Mouse (Mus musculus): Measurements from ENCODE around the gene Psmb5. TPM values are rescaled to one million over a fixed set of nuclear protein-coding genes. Genes with fewer than 3 reads are reported as not detected.
A peak's percentile ranks its signal among the peaks of the same experiment; 100 is the strongest.

Gene Psmb5
- polyA plus RNA-seq, 1 experiment from 2014 or later = 378 TPM

DNA sequence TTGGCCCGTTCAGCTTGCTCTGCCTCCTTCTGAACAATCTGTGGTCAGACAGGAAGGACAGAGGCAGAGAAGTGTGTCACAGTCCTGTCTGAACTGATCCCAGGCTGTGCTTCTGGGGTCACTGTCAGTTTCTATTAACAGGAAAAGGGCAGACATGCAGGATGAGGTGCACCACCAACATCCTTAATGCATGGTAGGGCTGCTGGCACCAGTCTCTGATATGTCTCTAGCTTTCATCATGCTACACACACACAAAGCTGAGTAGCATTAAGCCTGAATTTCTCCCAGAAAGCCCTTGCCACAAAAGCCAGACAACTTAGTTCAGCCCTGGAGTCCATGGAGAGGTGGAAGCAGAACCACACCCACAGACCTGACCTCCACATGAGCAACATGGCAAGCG lies 25.2 kb upstream of the Psmb5 start:
- no peak overlapping the region for H3K4me2 ChIP-seq
- no peak overlapping the region for H3K4me3 ChIP-seq
- no peak for ATAC-seq (ENCODE audit: borderline replicate concordance, extremely low read depth, low FRiP score, low TSS enrichment)
- no peaks in the 10 kb centered on the region for H3K9me3 ChIP-seq
- no peaks in the 10 kb centered on the region for H3K27me3 ChIP-seq
- no peak overlapping the region for H3K27ac ChIP-seq
- H3K36me3 ChIP-seq = peaks cover 58% of the 10 kb centered on the region
- H3K4me1 ChIP-seq = peaks cover 20% of the 10 kb centered on the region
- WGBS = 85% methylated on average over 2 of the region's 2 CpGs
- no peak overlapping the region for H3K9ac ChIP-seq

DNA sequence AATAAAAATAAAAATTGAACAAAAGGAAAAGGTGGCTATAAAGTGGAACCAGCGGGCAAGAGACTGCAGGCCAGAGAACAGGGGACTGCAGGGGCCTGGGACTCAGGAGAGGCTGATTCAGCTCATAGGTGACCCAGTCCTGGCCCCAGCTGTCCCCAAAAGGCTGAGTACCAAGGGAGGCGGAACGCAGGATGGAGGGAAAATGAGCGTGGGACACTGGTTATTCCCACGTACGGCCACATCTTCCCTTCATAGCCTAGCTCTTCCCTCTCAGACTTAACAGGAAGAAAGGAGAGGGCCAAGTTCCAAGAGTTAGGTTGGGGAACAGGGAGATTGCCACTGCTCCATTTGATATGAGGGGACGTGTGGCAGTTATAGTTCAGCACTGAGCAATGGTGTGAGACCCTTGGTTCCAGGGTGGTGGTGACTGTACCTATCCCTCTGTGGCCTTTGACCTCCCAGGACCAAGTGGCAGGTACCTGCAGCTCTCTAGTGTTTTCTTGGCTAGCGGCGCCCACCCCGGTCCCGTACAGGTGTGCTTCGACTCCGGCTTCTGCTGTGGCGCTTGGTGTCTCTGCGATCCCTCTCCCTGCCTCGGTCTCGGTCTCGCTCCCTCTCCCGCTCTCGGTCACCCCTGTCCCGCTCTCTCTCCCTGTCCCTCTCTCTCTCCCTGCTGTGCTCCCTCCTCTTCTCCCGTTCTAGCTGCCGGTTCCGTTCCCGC lies 24.6 kb upstream of the Psmb5 start:
- H3K27me3 ChIP-seq = no peaks in the 10 kb centered on the region
- ATAC-seq (ENCODE audit: borderline replicate concordance, extremely low read depth, low FRiP score, low TSS enrichment) = no peak
- peaks cover 52% of the 10 kb centered on the region for H3K36me3 ChIP-seq
- 79% methylated on average over 25 of the region's 25 CpGs for WGBS
- no peak overlapping the region for H3K9ac ChIP-seq
- H3K27ac ChIP-seq = no peak overlapping the region
- no peak overlapping the region for H3K4me3 ChIP-seq
- H3K4me2 ChIP-seq = no peak overlapping the region
- H3K9me3 ChIP-seq = no peaks in the 10 kb centered on the region
- H3K4me1 ChIP-seq = peaks cover 20% of the 10 kb centered on the region

DNA sequence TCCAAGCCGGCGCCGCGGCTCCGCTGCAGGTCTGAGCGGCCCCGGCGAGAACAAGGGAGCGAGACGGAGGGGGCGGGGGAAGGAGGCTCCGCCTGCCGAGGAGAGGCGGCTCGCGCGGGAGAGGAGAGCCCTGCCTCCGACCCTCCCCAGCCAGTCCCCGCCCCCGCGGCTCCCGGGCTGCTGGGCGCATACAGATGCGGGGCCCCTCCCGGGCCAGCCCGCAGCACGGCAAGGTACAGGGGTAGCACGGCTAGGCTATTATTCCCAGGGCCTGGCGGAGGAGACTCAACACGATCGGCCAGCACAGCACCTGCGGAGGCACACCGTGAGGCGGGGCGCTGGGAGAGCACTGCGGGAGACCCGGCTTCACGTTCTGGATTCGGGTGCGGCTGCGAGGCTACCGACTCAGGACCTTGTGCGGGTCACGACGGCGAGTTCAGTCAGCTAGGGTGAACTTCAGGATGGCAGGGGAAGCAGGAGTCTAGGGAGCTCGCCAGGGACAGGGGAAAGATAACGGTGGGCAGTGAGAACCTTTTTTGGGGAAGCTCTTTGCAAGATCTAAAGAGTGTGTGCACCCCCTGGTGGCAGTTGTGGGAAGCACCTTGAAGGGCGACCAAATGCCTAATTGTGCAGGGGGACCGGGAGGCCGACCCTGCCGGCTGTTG lies 23.6 kb upstream of the Psmb5 start, which contains the start of gene Cdh24:
Cdh24 (minus strand) TSS at position 60 of the 665 bp plus-strand sequence.
- peak; percentile 94 for ATAC-seq (ENCODE audit: borderline replicate concordance, extremely low read depth, low FRiP score, low TSS enrichment)
- peak within 1 kb of the TSS; percentile 79 for H3K9ac ChIP-seq
- 1% methylated on average over 52 of the region's 52 CpGs for WGBS
- peak within 1 kb of the TSS; percentile 84 for H3K4me2 ChIP-seq
- H3K4me3 ChIP-seq = peak within 1 kb of the TSS; percentile 69
- H3K36me3 ChIP-seq = peaks cover 50% of the 10 kb centered on the region
- peak within 1 kb of the TSS; percentile 65 for H3K27ac ChIP-seq
- peaks cover 16% of the 10 kb centered on the region for H3K4me1 ChIP-seq
- no peaks in the 10 kb centered on the region for H3K27me3 ChIP-seq
- no peaks in the 10 kb centered on the region for H3K9me3 ChIP-seq

GRCm38 (mm10) chr14:54640946-54641304 lies 23.1 kb upstream of the Psmb5 start, which contains the start of gene Gm17606:
TSS of gene Gm17606 (plus strand) at chr14:54640952.
- H3K27me3 ChIP-seq = no peaks in the 10 kb centered on the region
- H3K9me3 ChIP-seq = no peaks in the 10 kb centered on the region
- peaks cover 15% of the 10 kb centered on the region for H3K4me1 ChIP-seq
- 2% methylated on average over 28 of the region's 28 CpGs for WGBS
- ATAC-seq (ENCODE audit: borderline replicate concordance, extremely low read depth, low FRiP score, low TSS enrichment) = no peak; the same call in 1 of the 2 replicates
- peaks cover 47% of the 10 kb centered on the region for H3K36me3 ChIP-seq
- H3K4me2 ChIP-seq = peak within 1 kb of the TSS; percentile 84
- peak within 1 kb of the TSS; percentile 65 for H3K27ac ChIP-seq
- peak within 1 kb of the TSS; percentile 69 for H3K4me3 ChIP-seq
- H3K9ac ChIP-seq = peak within 1 kb of the TSS; percentile 79

GRCm38 (mm10) chr14:54640121-54640520 lies 22.3 kb upstream of the Psmb5 start:
- 25% methylated on average over 4 of the region's 4 CpGs for WGBS
- peak overlapping the region; percentile 19 for H3K9ac ChIP-seq

DNA sequence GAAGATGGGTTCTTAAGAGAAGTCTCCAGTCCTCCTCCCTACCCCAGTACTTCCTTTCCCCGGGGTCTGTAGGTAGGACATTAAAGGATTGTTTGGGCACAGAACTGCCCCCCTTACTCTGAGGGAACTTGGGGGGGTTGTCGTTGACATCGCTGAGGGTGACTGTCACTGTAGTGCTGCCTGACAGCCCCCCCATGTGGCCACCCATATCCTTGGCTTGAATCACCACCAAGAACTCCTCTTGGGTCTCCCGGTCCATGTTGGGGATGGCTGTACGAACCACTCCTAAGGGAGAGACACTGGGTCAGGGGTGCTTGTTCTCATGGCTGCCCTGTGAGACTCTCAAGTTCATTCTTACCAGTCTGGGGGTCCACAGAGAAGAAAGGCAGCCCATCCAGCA lies 20.4 kb upstream of the Psmb5 start:
- peaks cover 32% of the 10 kb centered on the region for H3K36me3 ChIP-seq
- no peak overlapping the region for H3K4me2 ChIP-seq

More at GRCm38 (mm10) chr14:54640121-54640520, 22.3 kb upstream of the Psmb5 start:
- Histone ChIP-seq H3K4me3 (peak overlapping the region; percentile 69), H3K36me3 (peaks cover 44% of the 10 kb centered on the region), H3K27ac (no peak overlapping the region), H3K27me3 (no peaks in the 10 kb centered on the region), H3K4me2 (peak overlapping the region; percentile 84), H3K9me3 (no peaks in the 10 kb centered on the region), H3K4me1 (peaks cover 15% of the 10 kb centered on the region)
- no peak for ATAC-seq (ENCODE audit: borderline replicate concordance, extremely low read depth, low FRiP score, low TSS enrichment)

GRCm38 (mm10) chr14:54636954-54637353 lies 19.1 kb upstream of the Psmb5 start:
- Histone ChIP-seq H3K4me3 (no peak overlapping the region), H3K27me3 (no peaks in the 10 kb centered on the region), H3K4me2 (no peak overlapping the region), H3K36me3 (peaks cover 34% of the 10 kb centered on the region), H3K4me1 (peaks cover 15% of the 10 kb centered on the region), H3K9me3 (no peaks in the 10 kb centered on the region), H3K27ac (no peak overlapping the region), H3K9ac (no peak overlapping the region)
- ATAC-seq (ENCODE audit: borderline replicate concordance, extremely low read depth, low FRiP score, low TSS enrichment) = no peak
- 50% methylated on average over 8 of the region's 8 CpGs for WGBS

More for the DNA sequence above, 20.4 kb upstream of the Psmb5 start:
- ATAC-seq (ENCODE audit: borderline replicate concordance, extremely low read depth, low FRiP score, low TSS enrichment) = no peak
- Histone ChIP-seq H3K9ac (no peak overlapping the region), H3K4me3 (no peak overlapping the region), H3K27me3 (no peaks in the 10 kb centered on the region), H3K27ac (no peak overlapping the region), H3K4me1 (peaks cover 15% of the 10 kb centered on the region), H3K9me3 (no peaks in the 10 kb centered on the region)
- WGBS = 63% methylated on average over 5 of the region's 5 CpGs

DNA sequence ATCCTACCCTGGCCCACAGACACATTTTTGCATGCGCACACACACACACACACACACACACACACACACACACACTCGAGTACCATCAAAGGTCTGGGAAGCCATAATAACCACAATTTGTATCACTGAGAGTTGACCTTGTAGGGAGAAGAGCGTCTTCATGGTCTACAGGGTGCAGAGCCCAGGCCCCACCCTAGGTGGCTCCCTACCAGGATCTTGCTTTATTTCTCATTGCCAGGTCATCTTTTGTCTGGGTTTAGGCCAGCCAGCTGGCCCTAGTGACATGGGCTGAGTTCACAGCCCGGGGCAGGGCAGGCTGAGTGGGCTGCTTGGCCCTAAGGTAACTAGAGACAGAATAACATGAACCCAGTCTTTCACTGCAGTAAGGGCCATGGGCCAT lies 16.4 kb upstream of the Psmb5 start:
- no peak overlapping the region for H3K4me3 ChIP-seq
- H3K36me3 ChIP-seq = peaks cover 45% of the 10 kb centered on the region
- no peaks in the 10 kb centered on the region for H3K9me3 ChIP-seq
- 78% methylated on average over 4 of the region's 4 CpGs for WGBS
- no peak overlapping the region for H3K9ac ChIP-seq
- no peak overlapping the region for H3K4me2 ChIP-seq
- no peak overlapping the region for H3K27ac ChIP-seq
- ATAC-seq (ENCODE audit: borderline replicate concordance, extremely low read depth, low FRiP score, low TSS enrichment) = no peak
- H3K27me3 ChIP-seq = no peaks in the 10 kb centered on the region
- H3K4me1 ChIP-seq = 0 out of 2 replicates have a peak, but pooled peaks cover under 1% of the 10 kb centered on the region

- Histone ChIP-seq H3K4me1 (no peaks in the 10 kb centered on the region), H3K9me3 (no peaks in the 10 kb centered on the region), H3K4me3 (no peak overlapping the region), H3K4me2 (no peak overlapping the region), H3K9ac (no peak overlapping the region), H3K27me3 (no peaks in the 10 kb centered on the region), H3K36me3 (peaks cover 44% of the 10 kb centered on the region), H3K27ac (no peak overlapping the region)
- WGBS = 89% methylated on average over 32 of the region's 37 CpGs
- ATAC-seq (ENCODE audit: borderline replicate concordance, extremely low read depth, low FRiP score, low TSS enrichment) = no peak
Observed at GRCm38 (mm10) chr14:54632252-54632651, 14.4 kb upstream of the Psmb5 start.

GRCm38 (mm10) chr14:54631240-54631599 lies 13.4 kb upstream of the Psmb5 start:
- Histone ChIP-seq H3K4me3 (no peak overlapping the region), H3K27ac (no peak overlapping the region), H3K27me3 (no peaks in the 10 kb centered on the region), H3K9me3 (no peaks in the 10 kb centered on the region), H3K4me1 (no peaks in the 10 kb centered on the region), H3K4me2 (no peak overlapping the region), H3K36me3 (peaks cover 37% of the 10 kb centered on the region), H3K9ac (no peak overlapping the region)
- WGBS = 59% methylated on average over 4 of the region's 4 CpGs
- ATAC-seq (ENCODE audit: borderline replicate concordance, extremely low read depth, low FRiP score, low TSS enrichment) = 0 out of 2 replicates have a peak, but pooled peaks have one; percentile 37

- Histone ChIP-seq H3K4me3 (no peak overlapping the region), H3K4me1 (no peaks in the 10 kb centered on the region), H3K9ac (no peak overlapping the region), H3K27ac (no peak overlapping the region), H3K36me3 (peaks cover 32% of the 10 kb centered on the region), H3K9me3 (no peaks in the 10 kb centered on the region), H3K4me2 (no peak overlapping the region), H3K27me3 (no peaks in the 10 kb centered on the region)
- ATAC-seq (ENCODE audit: borderline replicate concordance, extremely low read depth, low FRiP score, low TSS enrichment) = no peak
- WGBS = 77% methylated on average over 11 of the region's 11 CpGs
Observed at GRCm38 (mm10) chr14:54630583-54631239, 12.9 kb upstream of the Psmb5 start.

DNA sequence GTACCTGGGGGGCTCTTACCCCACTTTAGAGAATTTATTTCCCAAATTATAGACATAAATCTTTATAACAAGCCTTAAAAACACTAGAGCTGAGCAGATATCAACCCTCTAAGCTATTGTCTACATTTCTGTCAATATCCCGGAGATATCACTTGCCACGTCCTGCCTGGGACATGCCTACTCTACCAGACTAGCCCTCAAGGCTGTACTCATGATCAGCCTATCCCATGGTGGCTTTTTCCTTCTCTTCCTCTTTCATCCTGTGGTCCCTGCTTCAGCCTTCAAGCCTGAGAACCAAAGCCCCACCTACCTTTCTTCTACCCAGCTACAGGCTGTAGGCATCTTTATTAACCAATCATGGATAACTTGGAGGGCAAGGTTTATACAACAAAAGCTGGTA lies 12.0 kb upstream of the Psmb5 start:
- H3K27me3 ChIP-seq = no peaks in the 10 kb centered on the region
- no peaks in the 10 kb centered on the region for H3K9me3 ChIP-seq
- no peak for ATAC-seq (ENCODE audit: borderline replicate concordance, extremely low read depth, low FRiP score, low TSS enrichment)
- no peak overlapping the region for H3K4me2 ChIP-seq
- no peak overlapping the region for H3K4me3 ChIP-seq
- H3K9ac ChIP-seq = no peak overlapping the region
- no peak overlapping the region for H3K27ac ChIP-seq
- 87% methylated on average over 2 of the region's 2 CpGs for WGBS
- no peaks in the 10 kb centered on the region for H3K4me1 ChIP-seq
- H3K36me3 ChIP-seq = peaks cover 30% of the 10 kb centered on the region
